Mouse (Mus musculus) erythroblast, embryonic 14.5 days (primary cell): ENCODE results near the gene Zcchc14.

Experiments
- GATA1 ChIP-seq: IDR thresholded peaks from 2 replicates; pipeline ENCODE4 v1.6.1; 2012; ENCODE audit warnings: low read length, inconsistent platforms, mixed read lengths
- TAL1 ChIP-seq: IDR thresholded peaks from 3 replicates; pipeline ENCODE4 v1.6.1; 2012; ENCODE audit warnings: low read length, inconsistent platforms, mixed read lengths

DNA sequence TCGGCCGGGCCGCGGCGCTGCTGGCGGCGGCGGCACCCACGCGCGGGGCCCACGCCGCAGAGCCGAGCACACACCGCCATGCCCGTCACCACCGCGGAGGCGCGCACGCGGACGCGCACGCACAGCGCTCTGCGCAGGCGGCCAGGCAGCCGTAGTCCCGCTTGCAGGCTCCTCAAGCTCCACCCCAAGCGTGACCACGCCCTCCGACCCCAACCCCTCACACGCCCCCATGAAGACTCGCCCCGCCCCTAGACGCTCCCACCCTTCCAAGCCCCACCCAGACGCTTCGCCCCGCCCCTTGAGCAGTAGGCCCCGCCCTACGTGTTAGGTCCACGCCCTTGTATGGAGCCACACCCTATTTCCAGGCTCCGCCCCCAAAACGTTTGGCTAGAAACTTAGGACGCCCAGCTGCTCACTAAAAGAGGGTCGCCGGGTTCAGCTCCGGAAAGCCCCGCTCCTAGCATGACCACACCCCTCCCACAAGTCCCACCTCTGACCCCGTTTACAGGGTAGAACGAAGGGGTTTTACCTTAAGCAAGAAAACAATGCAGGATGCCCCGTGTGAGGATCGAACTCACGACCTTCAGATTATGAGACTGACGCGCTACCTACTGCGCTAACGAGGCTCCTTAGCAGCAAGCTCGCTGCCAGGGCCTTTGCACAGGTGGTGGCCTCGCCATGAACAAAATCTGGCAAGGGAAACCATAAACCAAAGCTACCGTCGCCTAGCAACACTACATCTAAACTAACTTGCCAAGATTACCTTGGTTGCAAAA lies 73.8 kb downstream of the Zcchc14 start, which contains the start of gene Fbxo31:
- TF ChIP-seq GATA1 (no peak), TAL1 (no peak)
